Mouse (Mus musculus) embryonic facial prominence, embryonic 15.5 days (tissue): Measurements from ENCODE around the gene Gstz1. TPM values are rescaled to one million over a fixed set of nuclear protein-coding genes. Genes with fewer than 3 reads are reported as not detected.
"Not testable (repeated sequence)": the region's sequence is repeated elsewhere in the genome, so short reads cannot be mapped to it uniquely, and the experiment has no call there.

ENCODE experiments used
- ATAC-seq: fragments of 200-750 bp; cut with Nextera tagmentation; 2 replicates; pipeline ENCODE4 v1.8.0; 2017; ENCODE audit warnings: low read depth, moderate TSS enrichment; ENCODE audit not compliant: insufficient number of reproducible peaks, low FRiP score, low TSS enrichment
- H3K27ac ChIP-seq: fragments of 300-500 bp; sonication (generic); replicated peaks from 2 replicates; pipeline ENCODE4 v1.5.1; 2015; ENCODE audit warnings: mild to moderate bottlenecking, inconsistent platforms
- H3K27me3 ChIP-seq: fragments of 300-500 bp; sonication (generic); 2 replicates; pipeline ENCODE4 v1.6.1; 2015; ENCODE audit warnings: inconsistent platforms
- H3K36me3 ChIP-seq: fragments of 300-500 bp; sonication (generic); 2 replicates; pipeline ENCODE4 v1.6.1; 2015; ENCODE audit warnings: mild to moderate bottlenecking, inconsistent platforms
- H3K4me1 ChIP-seq: fragments of 300-500 bp; sonication (generic); 2 replicates; pipeline ENCODE4 v1.6.1; 2015; ENCODE audit warnings: inconsistent platforms
- H3K4me2 ChIP-seq: fragments of 300-500 bp; sonication (generic); replicated peaks from 2 replicates; pipeline ENCODE4 v1.6.1; 2015; ENCODE audit warnings: mild to moderate bottlenecking, inconsistent platforms
- H3K4me3 ChIP-seq: fragments of 300-500 bp; sonication (generic); replicated peaks from 2 replicates; pipeline ENCODE4 v1.5.1; 2015; ENCODE audit warnings: mild to moderate bottlenecking, inconsistent platforms
- H3K9ac ChIP-seq: fragments of 300-500 bp; sonication (generic); 2 replicates; pipeline ENCODE4 v1.6.1; 2015; ENCODE audit warnings: inconsistent platforms
- H3K9me3 ChIP-seq: fragments of 300-500 bp; sonication (generic); replicated peaks from 2 replicates; pipeline ENCODE4 v1.6.1; 2016; ENCODE audit warnings: inconsistent platforms
- WGBS: fragments of 180-500 bp; shearing (Covaris S2); methylation state at CpG from one replicate; pipeline ENCODE4 v1.1.7; 2015; 5-methylcytosine and 5-hydroxymethylcytosine counted together
- polyA plus RNA-seq: library from polyadenylated mRNA; unstranded; fragments of >200 nt; fragmentation: Nextera tagmentation; extraction: Ambion mirVana; gene quantifications from 2 replicates; pipeline ENCODE4 v1.2.1, GENCODE M21; 2015

The Gstz1 gene
- polyA plus RNA-seq, 1 experiment from 2014 or later: 38.1 TPM

- ATAC-seq: no peak
- Histone ChIP-seq H3K36me3 (no peaks in the 10 kb centered on the region), H3K27me3 (no peaks in the 10 kb centered on the region), H3K4me1 (peaks cover 3% of the 10 kb centered on the region; the same call in 1 of the 2 replicates), H3K4me3 (no peak overlapping the region), H3K4me2 (no peak overlapping the region), H3K9me3 (no peaks in the 10 kb centered on the region), H3K27ac (no peak overlapping the region), H3K9ac (no peak overlapping the region)
- 62% methylated on average over 5 of the region's 5 CpGs for WGBS
Measured at GRCm38 (mm10) chr12:87201694-87202093, 54.7 kb downstream of the Gstz1 start.

- WGBS: 88% methylated on average over 5 of the region's 5 CpGs
- H3K4me2 ChIP-seq, H3K9ac ChIP-seq, H3K36me3 ChIP-seq, ATAC-seq, H3K27ac ChIP-seq, H3K4me3 ChIP-seq, H3K9me3 ChIP-seq, H3K4me1 ChIP-seq, H3K27me3 ChIP-seq: not testable (repeated sequence)
Measured at GRCm38 (mm10) chr12:87205789-87206188, 58.8 kb downstream of the Gstz1 start.

- Histone ChIP-seq H3K27me3 (no peaks in the 10 kb centered on the region), H3K4me1 (no peaks in the 10 kb centered on the region), H3K9ac (no peak overlapping the region), H3K27ac (no peak overlapping the region), H3K36me3 (no peaks in the 10 kb centered on the region), H3K9me3 (no peaks in the 10 kb centered on the region), H3K4me2 (no peak overlapping the region), H3K4me3 (no peak overlapping the region)
- WGBS: 65% methylated on average over 2 of the region's 2 CpGs
- no peak for ATAC-seq
Measured at GRCm38 (mm10) chr12:87212844-87213606, 66.1 kb downstream of the Gstz1 start.

Other genes with a start within 250 kb of the Gstz1 start
- 20.3 and 23.2 TPM in 2 replicates for gene Cipc, start 200.1 kb upstream of the Gstz1 start, polyA plus RNA-seq
- gene Zdhhc22, start 156.7 kb upstream of the Gstz1 start, polyA plus RNA-seq: 0.12 TPM in 1 of 2 replicates, not detected in the other
- gene Tmem63c, start 125.8 kb upstream of the Gstz1 start, polyA plus RNA-seq: 0.16 and 0.28 TPM in 2 replicates
- gene Ngb, start 44.6 kb upstream of the Gstz1 start, polyA plus RNA-seq: 0.16 and 0.17 TPM in 2 replicates
- gene Pomt2, start 803 bp downstream of the Gstz1 start, polyA plus RNA-seq: 14.5 and 15.5 TPM in 2 replicates
- 0.95 and 1.8 TPM in 2 replicates for gene Samd15, start 52.6 kb downstream of the Gstz1 start, polyA plus RNA-seq
- gene Tmed8, start 53.3 kb downstream of the Gstz1 start, polyA plus RNA-seq: 2.2 and 2.4 TPM in 2 replicates
- 0.49 and 0.74 TPM in 2 replicates for gene Noxred1, start 91.6 kb downstream of the Gstz1 start, polyA plus RNA-seq
- gene Vipas39, start 119.1 kb downstream of the Gstz1 start, polyA plus RNA-seq: 41.1 and 44.2 TPM in 2 replicates
- 220 and 223 TPM in 2 replicates for gene Ahsa1, start 119.3 kb downstream of the Gstz1 start, polyA plus RNA-seq
- 1.5 TPM in 2 replicates for gene Ism2, start 152.5 kb downstream of the Gstz1 start, polyA plus RNA-seq
- 73.4 and 73.6 TPM in 2 replicates for gene Sptlc2, start 241.2 kb downstream of the Gstz1 start, polyA plus RNA-seq